Mouse (Mus musculus): ENCODE measurements at regions not wholly inside any gene's neighbourhood (a gene's known extent, or its start where the extent isn't known, plus 50 kb on each side); places are given as distances from the start of the nearest gene placed in this dataset.
A peak's percentile ranks its signal among the peaks of the same experiment; 100 is the strongest.
"Not testable (repeated sequence)": the region's sequence is repeated elsewhere in the genome, so short reads cannot be mapped to it uniquely, and the experiment has no call there.

DNA sequence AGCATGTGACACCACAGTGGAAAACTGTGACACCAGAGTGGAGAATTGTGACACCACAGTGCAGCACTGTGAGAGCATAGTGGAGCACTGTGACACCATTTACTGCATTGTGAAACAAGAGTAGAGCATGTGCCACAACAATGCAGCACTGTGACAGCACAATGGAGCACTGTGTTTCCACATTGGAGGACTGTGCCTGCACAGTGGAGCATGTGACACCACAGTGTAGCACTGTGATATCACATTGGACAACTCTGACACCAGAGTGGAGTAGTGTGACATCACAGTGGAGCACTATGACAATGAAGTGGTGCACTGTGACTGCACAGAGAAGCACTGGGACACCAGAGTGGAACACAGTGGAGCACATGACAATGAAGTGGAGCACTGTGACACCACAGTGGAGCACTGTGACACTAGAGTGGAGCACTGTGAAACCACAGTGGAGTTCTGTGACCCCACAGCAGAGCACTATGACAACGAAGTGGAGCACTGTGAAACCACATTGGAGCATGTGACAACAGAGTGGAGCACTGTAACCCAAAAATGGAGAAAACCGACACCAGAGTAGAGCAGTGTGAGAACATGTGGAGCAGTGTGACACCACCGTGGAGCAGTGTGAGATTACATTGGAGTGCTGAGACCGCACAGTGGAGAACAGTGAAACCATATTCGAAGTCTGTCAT, 100.9 kb upstream of the Vmn1r2 start:
- Histone ChIP-seq H3K4me1 (no peaks in the 10 kb centered on the region), H3K36me3 (no peaks in the 10 kb centered on the region), H3K27ac (no peak overlapping the region), H3K9me3 (replicated peaks) (peaks cover 94% of the 10 kb centered on the region), H3K27me3 (ENCODE audit: low read depth, poor library complexity, severe bottlenecking) (no peaks in the 10 kb centered on the region), H3K4me3 (no peak overlapping the region)
- WGBS, result 82% methylated on average over 5 of the region's 5 CpGs
- DNase-seq (ENCODE audit: low spot score), result no peak

GRCm38 (mm10) chr4:3067265-3067664, 99.9 kb upstream of the Vmn1r2 start:
- WGBS, result 55% methylated on average over 2 of the region's 2 CpGs
- no peaks in the 10 kb centered on the region for H3K36me3 ChIP-seq
- no peaks in the 10 kb centered on the region for H3K4me1 ChIP-seq
- no peak overlapping the region for H3K27ac ChIP-seq
- no peaks in the 10 kb centered on the region for H3K27me3 ChIP-seq (ENCODE audit: low read depth, poor library complexity, severe bottlenecking)
- no peak overlapping the region for H3K4me3 ChIP-seq
- no peak for DNase-seq (ENCODE audit: low spot score)
- peaks cover 89% of the 10 kb centered on the region for H3K9me3 ChIP-seq (replicated peaks)

DNA sequence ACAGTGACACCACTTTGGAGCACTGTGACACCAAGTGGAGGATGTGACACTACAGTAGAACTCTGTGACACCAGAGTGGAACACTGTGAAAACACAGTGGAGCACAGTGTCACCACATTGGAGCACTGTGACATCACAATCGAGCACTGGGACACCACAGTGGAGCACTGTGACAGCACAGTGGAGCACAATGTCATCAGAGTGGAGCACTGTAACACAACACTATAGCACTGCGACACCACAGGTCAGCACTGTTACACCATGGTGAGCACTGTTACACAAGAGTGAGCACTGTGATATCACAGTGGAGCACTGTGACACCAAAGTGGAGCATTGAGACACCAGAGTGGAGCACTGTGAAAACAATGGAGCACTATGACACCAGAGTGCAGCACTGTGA, 99.5 kb upstream of the Vmn1r2 start:
- Histone ChIP-seq H3K27ac (no peak overlapping the region), H3K4me3 (no peak overlapping the region), H3K27me3 (ENCODE audit: low read depth, poor library complexity, severe bottlenecking) (no peaks in the 10 kb centered on the region), H3K36me3 (no peaks in the 10 kb centered on the region), H3K4me1 (no peaks in the 10 kb centered on the region), H3K9me3 (replicated peaks) (peaks cover 89% of the 10 kb centered on the region)
- no peak for DNase-seq (ENCODE audit: low spot score)
- WGBS, result 31% methylated on average over 2 of the region's 2 CpGs

- 89% methylated on average over 6 of the region's 6 CpGs for WGBS
- H3K27ac ChIP-seq, result no peak overlapping the region
- no peak overlapping the region for H3K4me3 ChIP-seq
- no peaks in the 10 kb centered on the region for H3K36me3 ChIP-seq
- no peaks in the 10 kb centered on the region for H3K4me1 ChIP-seq
- no peaks in the 10 kb centered on the region for H3K27me3 ChIP-seq (ENCODE audit: low read depth, poor library complexity, severe bottlenecking)
- H3K9me3 ChIP-seq (replicated peaks), result peaks cover 83% of the 10 kb centered on the region
- DNase-seq (ENCODE audit: low spot score), result no peak
These were observed 98.6 kb upstream of the Vmn1r2 start for GRCm38 (mm10) chr4:3068306-3069223.

DNA sequence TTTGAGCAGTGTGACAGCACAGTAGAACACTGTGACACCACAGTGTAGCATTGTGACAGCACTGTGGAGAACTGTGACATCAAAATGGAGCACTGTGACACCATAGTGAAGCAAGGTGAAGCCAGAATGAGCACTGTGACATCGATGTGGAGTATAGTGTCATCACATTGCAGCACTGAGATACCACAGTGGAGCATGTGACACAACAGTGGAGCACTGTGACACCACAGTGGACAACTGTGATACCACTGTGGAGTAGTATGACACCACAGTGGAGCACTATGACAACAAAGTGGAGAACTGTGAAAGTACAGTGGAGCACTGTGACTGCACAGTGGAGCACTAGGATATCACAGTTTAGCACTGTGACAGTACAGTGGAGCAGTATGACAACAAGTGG, 97.8 kb upstream of the Vmn1r2 start:
- Histone ChIP-seq H3K27me3 (ENCODE audit: low read depth, poor library complexity, severe bottlenecking) (no peaks in the 10 kb centered on the region), H3K27ac (no peak overlapping the region), H3K36me3 (no peaks in the 10 kb centered on the region), H3K4me1 (no peaks in the 10 kb centered on the region), H3K4me3 (no peak overlapping the region), H3K9me3 (replicated peaks) (peaks cover 75% of the 10 kb centered on the region)
- 46% methylated on average over 1 of the region's 1 CpGs for WGBS
- no peak for DNase-seq (ENCODE audit: low spot score)

DNA sequence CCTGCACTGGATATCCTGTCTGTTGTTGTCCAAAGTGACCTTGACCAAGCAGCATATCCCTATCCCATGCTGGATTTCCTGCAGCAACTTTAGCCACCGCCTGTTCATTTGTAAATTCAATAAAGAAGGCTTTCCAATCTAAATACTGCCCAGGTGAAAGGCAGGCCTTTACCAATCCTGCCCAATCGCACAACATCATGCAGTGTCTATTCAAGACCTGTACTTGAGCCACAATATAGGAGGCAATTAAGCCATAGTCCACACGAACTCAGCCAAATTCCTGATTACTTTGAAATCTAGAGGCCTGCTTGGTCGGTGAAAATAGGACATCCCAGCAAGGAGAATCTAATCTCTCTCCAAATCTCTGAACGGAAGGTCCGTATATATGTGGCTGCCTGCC, 95.8 kb upstream of the Vmn1r2 start:
- not testable (repeated sequence) for H3K4me1 ChIP-seq; H3K4me3 ChIP-seq; DNase-seq (ENCODE audit: low spot score); H3K27me3 ChIP-seq (ENCODE audit: low read depth, poor library complexity, severe bottlenecking); H3K36me3 ChIP-seq; H3K27ac ChIP-seq
- 75% methylated on average over 6 of the region's 6 CpGs for WGBS
- peaks cover 55% of the 10 kb centered on the region for H3K9me3 ChIP-seq (replicated peaks)

GRCm38 (mm10) chr4:3079901-3080300, 87.2 kb upstream of the Vmn1r2 start:
- no peak for DNase-seq (ENCODE audit: low spot score)
- WGBS, result 100% methylated on average over 1 of the region's 1 CpGs
- Histone ChIP-seq H3K9me3 (replicated peaks) (peaks cover 63% of the 10 kb centered on the region), H3K36me3 (no peaks in the 10 kb centered on the region), H3K4me1 (no peaks in the 10 kb centered on the region), H3K4me3 (no peak overlapping the region), H3K27ac (no peak overlapping the region), H3K27me3 (ENCODE audit: low read depth, poor library complexity, severe bottlenecking) (no peaks in the 10 kb centered on the region)

DNA sequence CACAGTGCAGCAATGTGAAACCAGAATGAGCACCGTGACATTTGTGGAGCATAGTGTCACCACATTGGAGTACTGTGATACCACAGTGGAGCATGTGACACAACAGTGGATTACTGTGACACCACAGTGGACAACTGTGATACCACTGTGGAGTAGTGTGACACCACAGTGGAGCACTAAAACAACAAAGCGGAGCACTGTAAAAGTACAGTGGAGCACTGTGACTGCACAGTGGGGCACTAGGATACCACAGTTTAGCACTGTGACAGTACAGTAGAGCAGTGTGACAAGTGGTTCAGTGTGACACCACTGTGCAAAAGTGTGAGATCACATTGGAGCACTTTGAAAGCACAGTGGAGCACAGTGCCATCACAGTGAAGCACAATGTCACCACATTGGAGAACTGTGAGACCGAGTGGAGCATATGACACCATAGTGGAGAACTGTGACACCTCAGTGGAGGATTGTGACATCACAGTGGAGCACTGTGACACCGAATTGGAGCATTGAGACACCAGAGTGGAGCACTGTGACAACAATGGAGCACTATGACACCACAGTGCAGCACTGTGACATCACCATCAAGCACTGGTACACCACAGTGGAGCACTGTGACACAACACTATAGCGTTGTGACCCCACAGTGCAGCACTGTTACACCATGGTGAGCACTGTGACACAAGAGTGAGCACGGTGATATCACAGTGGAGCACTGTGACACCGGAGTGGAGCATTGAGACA, 86.6 kb upstream of the Vmn1r2 start:
- DNase-seq (ENCODE audit: low spot score), result peak; percentile 30
- 61% methylated on average over 7 of the region's 7 CpGs for WGBS

GRCm38 (mm10) chr4:3081148-3081952, 85.8 kb upstream of the Vmn1r2 start:
- no peak overlapping the region for H3K4me3 ChIP-seq
- H3K36me3 ChIP-seq, result no peaks in the 10 kb centered on the region
- peak; percentile 31 for DNase-seq (ENCODE audit: low spot score)
- WGBS, result 55% methylated on average over 6 of the region's 6 CpGs
- peaks cover 76% of the 10 kb centered on the region for H3K9me3 ChIP-seq (replicated peaks)
- no peaks in the 10 kb centered on the region for H3K27me3 ChIP-seq (ENCODE audit: low read depth, poor library complexity, severe bottlenecking)
- no peaks in the 10 kb centered on the region for H3K4me1 ChIP-seq
- H3K27ac ChIP-seq, result no peak overlapping the region

More for the DNA sequence above, 86.6 kb upstream of the Vmn1r2 start:
- Histone ChIP-seq H3K9me3 (replicated peaks) (peaks cover 68% of the 10 kb centered on the region), H3K4me1 (no peaks in the 10 kb centered on the region), H3K27me3 (ENCODE audit: low read depth, poor library complexity, severe bottlenecking) (no peaks in the 10 kb centered on the region), H3K27ac (no peak overlapping the region), H3K4me3 (no peak overlapping the region), H3K36me3 (no peaks in the 10 kb centered on the region)

DNA sequence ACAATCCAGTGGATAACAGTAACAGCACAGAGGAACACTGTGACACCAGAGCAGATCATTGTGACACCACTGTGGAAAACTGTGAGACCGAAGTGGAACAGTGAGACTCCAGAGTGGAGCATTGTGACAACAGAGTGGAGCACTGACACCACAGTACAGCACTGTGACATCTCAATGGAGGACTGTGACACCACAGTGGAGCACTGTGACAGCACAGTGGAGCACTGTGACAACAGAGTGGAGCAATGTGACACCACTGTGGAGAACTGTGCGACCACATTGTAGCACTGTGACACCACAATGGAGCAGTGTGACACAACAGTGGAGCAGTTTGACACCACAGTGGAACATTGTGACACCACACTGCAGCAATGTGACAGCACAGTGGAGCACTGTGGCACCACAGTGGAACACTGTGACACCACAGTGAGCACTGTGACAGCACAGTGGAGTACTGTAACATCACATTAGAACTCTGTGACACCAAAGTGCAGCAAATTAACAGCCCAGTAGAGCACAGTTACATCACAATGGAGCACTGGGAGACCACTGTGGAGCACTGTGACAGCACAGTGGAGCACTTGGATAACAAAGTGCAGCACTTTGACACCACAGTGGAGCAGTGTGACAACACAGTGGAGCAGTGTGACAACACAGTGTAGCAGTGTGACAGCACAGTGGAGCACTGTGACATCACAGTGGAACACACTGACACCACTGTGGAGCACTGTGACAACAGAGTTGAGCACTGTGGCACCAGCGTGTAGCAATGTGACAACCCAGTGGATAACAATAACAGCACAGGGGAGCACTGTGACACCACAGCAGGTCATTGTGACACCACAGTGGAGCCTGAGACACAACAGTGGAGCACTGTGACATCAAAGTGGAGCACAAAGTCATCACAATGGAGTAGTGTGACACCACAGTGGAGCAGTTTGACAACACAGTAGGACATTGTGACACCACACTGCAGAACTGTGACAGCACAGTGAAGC, 84.9 kb upstream of the Vmn1r2 start:
- no peak overlapping the region for H3K27ac ChIP-seq
- DNase-seq (ENCODE audit: low spot score), result peak; percentile 32
- 78% methylated on average over 3 of the region's 3 CpGs for WGBS
- no peak overlapping the region for H3K4me3 ChIP-seq
- no peaks in the 10 kb centered on the region for H3K4me1 ChIP-seq
- H3K27me3 ChIP-seq (ENCODE audit: low read depth, poor library complexity, severe bottlenecking), result no peaks in the 10 kb centered on the region
- no peaks in the 10 kb centered on the region for H3K36me3 ChIP-seq
- peaks cover 78% of the 10 kb centered on the region for H3K9me3 ChIP-seq (replicated peaks)

- H3K4me1 ChIP-seq, result no peaks in the 10 kb centered on the region
- H3K4me3 ChIP-seq, result no peak overlapping the region
- DNase-seq (ENCODE audit: low spot score), result peak; percentile 44
- no peaks in the 10 kb centered on the region for H3K27me3 ChIP-seq (ENCODE audit: low read depth, poor library complexity, severe bottlenecking)
- WGBS, result 52% methylated on average over 8 of the region's 8 CpGs
- peaks cover 85% of the 10 kb centered on the region for H3K9me3 ChIP-seq (replicated peaks)
- H3K27ac ChIP-seq, result no peak overlapping the region
- H3K36me3 ChIP-seq, result no peaks in the 10 kb centered on the region
These were observed 83.7 kb upstream of the Vmn1r2 start for GRCm38 (mm10) chr4:3083161-3084020.

Data from limb, embryonic 10.5 days (tissue).